Mouse (Mus musculus): ENCODE data around the gene Spint1. TPM values are rescaled to one million over a fixed set of nuclear protein-coding genes. Genes with fewer than 3 reads are reported as not detected.

Spint1 gene
- total and polyA plus RNA-seq, 3 experiments = not detected

GRCm38 (mm10) chr2:119298330-119298729 lies 61.2 kb downstream of the Spint1 start:
- peaks cover 8 to 15% of the 10 kb centered on the region in 2 experiments; a peak in 3 of 4 replicates for H3K4me1 ChIP-seq (ENCODE audit: control insufficient read depth in 1 of 2, insufficient read depth in 2 of 2, low read length in 2 of 2)
- H3K27ac ChIP-seq (ENCODE audit: control insufficient read depth, low read depth, low read length) = no peak overlapping the region
- no peak overlapping the region for H3K9ac ChIP-seq (ENCODE audit: control insufficient read depth, low read depth, low read length, poor library complexity, severe bottlenecking)
- H3K4me3 ChIP-seq (ENCODE audit: control insufficient read depth in 1 of 2, insufficient read depth in 1 of 2, low read depth in 2 of 2, low read length in 2 of 2) = no peak overlapping the region
- H3K36me3 ChIP-seq (ENCODE audit: control insufficient read depth in 1 of 2, insufficient read depth in 2 of 2, low read length in 2 of 2) = peaks cover 7 to 14% of the 10 kb centered on the region in 2 experiments; a peak in 3 of 4 replicates
- DNase-seq (ENCODE audit: low read depth, low spot score) = peak; percentile 68
- TF ChIP-seq CTCF (IDR thresholded peaks at IDR 0.05 in 2 of 3, conservative IDR thresholded peaks at IDR 0.05 in 1 of 3; ENCODE audit: control insufficient read depth in 1 of 3, insufficient read depth in 1 of 3, low read depth in 2 of 3, low read length in 3 of 3, poor library complexity in 1 of 3, severe bottlenecking in 1 of 3) (peak; percentile 55 to 81 (median 78)), MYB (IDR thresholded peaks at IDR 0.05; ENCODE audit: low read depth, low read length) (no peak), EP300 (IDR thresholded peaks at IDR 0.05; ENCODE audit: low read depth in 1 of 2, low read length in 2 of 2) (no peak), MAFK (IDR thresholded peaks at IDR 0.05; ENCODE audit: borderline replicate concordance, low read depth, low read length) (no peak), USF1 (IDR thresholded peaks at IDR 0.05; ENCODE audit: low read depth, low read length) (no peak), SMC3 (IDR thresholded peaks at IDR 0.05; ENCODE audit: low read depth, low read length) (peak; percentile 80), ZNF384 (IDR thresholded peaks at IDR 0.05; ENCODE audit: low read depth, low read length) (0 out of 2 replicates have a peak, but pooled peaks have one; percentile 18), JUND (IDR thresholded peaks at IDR 0.05; ENCODE audit: low read depth, low read length) (no peak), E2F4 (IDR thresholded peaks at IDR 0.05; ENCODE audit: borderline replicate concordance, low read depth, low read length) (no peak), ZC3H11A (IDR thresholded peaks at IDR 0.05; ENCODE audit: low read depth, low read length) (peak; percentile 61), ELF1 (IDR thresholded peaks at IDR 0.05; ENCODE audit: low read depth, low read length) (no peak), CHD2 (IDR thresholded peaks at IDR 0.05; ENCODE audit: low read length) (no peak), RAD21 (IDR thresholded peaks at IDR 0.05; ENCODE audit: low read depth, low read length) (peak; percentile 66)
- H3K79me2 ChIP-seq (ENCODE audit: control insufficient read depth, insufficient read depth, low read length, poor library complexity) = peaks cover 13% of the 10 kb centered on the region
- no peaks in the 10 kb centered on the region for H3K9me3 ChIP-seq (replicated peaks; ENCODE audit: insufficient read depth, low read length)
- no peaks in the 10 kb centered on the region for H3K27me3 ChIP-seq (ENCODE audit: control insufficient read depth in 1 of 2, insufficient read depth in 2 of 2, low read length in 2 of 2)

DNA sequence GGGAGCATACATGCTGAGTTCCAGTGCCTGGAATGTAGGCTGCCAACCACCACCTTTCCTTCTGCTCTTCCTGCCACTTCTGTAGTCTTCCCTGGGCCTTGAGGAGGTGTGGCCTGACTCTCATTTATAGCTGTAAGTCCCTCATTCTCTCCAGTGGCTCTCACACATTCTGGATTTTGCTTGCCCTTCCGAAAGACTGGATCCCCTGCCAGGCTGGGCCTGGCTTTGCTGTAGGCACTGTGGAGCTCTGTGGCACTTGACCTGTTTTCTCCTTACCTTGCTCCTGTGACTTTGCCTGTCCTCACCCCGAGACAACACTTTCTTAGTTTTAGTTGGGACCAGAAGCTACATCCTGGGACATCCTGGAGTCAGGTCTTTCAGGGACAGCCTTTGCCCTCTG lies 61.7 kb downstream of the Spint1 start:
- no peak for TF ChIP-seq ZC3H11A (IDR thresholded peaks at IDR 0.05; ENCODE audit: low read depth, low read length)
- TF ChIP-seq USF2 (IDR thresholded peaks at IDR 0.05; ENCODE audit: borderline replicate concordance in 1 of 2, insufficient read depth in 1 of 2, low read depth in 1 of 2, low read length in 2 of 2) = no peak
- no peak for TF ChIP-seq ZMIZ1 (IDR thresholded peaks at IDR 0.05; ENCODE audit: low read depth, low read length)
- no peak for TF ChIP-seq SIN3A (IDR thresholded peaks at IDR 0.05; ENCODE audit: low read length)
- no peak for TF ChIP-seq MEF2A (IDR thresholded peaks at IDR 0.05; ENCODE audit: extremely low read depth, insufficient replicate concordance, low read depth, low read length, poor library complexity, severe bottlenecking)
- no peak for TF ChIP-seq ETS1 (IDR thresholded peaks at IDR 0.05; ENCODE audit: low read depth, low read length)
- TF ChIP-seq NRF1 (IDR thresholded peaks at IDR 0.05; ENCODE audit: insufficient read depth, low read depth, low read length, poor library complexity, severe bottlenecking) = no peak
- no peak for TF ChIP-seq MXI1 (IDR thresholded peaks at IDR 0.05; ENCODE audit: low read depth, low read length)
- TF ChIP-seq NELFE (IDR thresholded peaks at IDR 0.05; ENCODE audit: low read depth, low read length) = no peak
- TF ChIP-seq TCF12 (IDR thresholded peaks at IDR 0.05; ENCODE audit: low read depth, low read length) = no peak
- TF ChIP-seq MYB (IDR thresholded peaks at IDR 0.05; ENCODE audit: low read depth, low read length) = no peak
- TF ChIP-seq RAD21 (IDR thresholded peaks at IDR 0.05; ENCODE audit: low read depth, low read length) = no peak
- no peak for TF ChIP-seq GATA1 (IDR thresholded peaks at IDR 0.05; ENCODE audit: low read depth, low read length)
- Histone ChIP-seq H3K79me2 (ENCODE audit: control insufficient read depth, insufficient read depth, low read length, poor library complexity) (peaks cover 10% of the 10 kb centered on the region), H3K27me3 (ENCODE audit: control insufficient read depth in 1 of 2, insufficient read depth in 2 of 2, low read length in 2 of 2) (no peaks in the 10 kb centered on the region), H3K9ac (ENCODE audit: control insufficient read depth, low read depth, low read length, poor library complexity, severe bottlenecking) (no peak overlapping the region), H3K4me1 (ENCODE audit: control insufficient read depth in 1 of 2, insufficient read depth in 2 of 2, low read length in 2 of 2) (peaks cover 8 to 15% of the 10 kb centered on the region in 2 experiments; a peak in 3 of 4 replicates), H3K9me3 (replicated peaks; ENCODE audit: insufficient read depth, low read length) (no peaks in the 10 kb centered on the region), H3K27ac (ENCODE audit: control insufficient read depth, low read depth, low read length) (no peak overlapping the region), H3K36me3 (ENCODE audit: control insufficient read depth in 1 of 2, insufficient read depth in 2 of 2, low read length in 2 of 2) (peaks cover 7 to 14% of the 10 kb centered on the region in 2 experiments; a peak in 3 of 4 replicates), H3K4me3 (ENCODE audit: control insufficient read depth in 1 of 2, insufficient read depth in 1 of 2, low read depth in 2 of 2, low read length in 2 of 2) (no peak overlapping the region)
- no peak for DNase-seq (ENCODE audit: low read depth, low spot score)
